Mouse (Mus musculus): ENCODE results near the gene Cspg4. TPM values are rescaled to one million over a fixed set of nuclear protein-coding genes. Genes with fewer than 3 reads are reported as not detected.
A peak's percentile ranks its signal among the peaks of the same experiment; 100 is the strongest.

Cspg4 gene
- polyA plus RNA-seq, 1 experiment from 2014 or later, result 9.1 TPM

- 65% methylated on average over 10 of the region's 10 CpGs for WGBS
Observed at GRCm38 (mm10) chr9:56926387-56926786, 61.6 kb downstream of the Cspg4 start.

GRCm38 (mm10) chr9:56927191-56928012 is 62.6 kb downstream of the Cspg4 start:
- Histone ChIP-seq H3K27me3 (replicated peaks; ENCODE audit: insufficient read depth, low read length) (no peaks in the 10 kb centered on the region), H3K36me3 (ENCODE audit: insufficient read depth, low read length) (no peaks in the 10 kb centered on the region), H3K4me1 (ENCODE audit: insufficient read depth, low read depth, low read length) (peaks cover 46% of the 10 kb centered on the region), H3K9me3 (ENCODE audit: low read length) (no peaks in the 10 kb centered on the region), H3K4me3 (ENCODE audit: low read depth, low read length) (peak overlapping the region; percentile 72), H3K27ac (ENCODE audit: low read length) (peak overlapping the region; percentile 94), H3K9ac (replicated peaks; ENCODE audit: low read depth) (peak overlapping the region; percentile 81), H3K4me2 (replicated peaks; ENCODE audit: low read depth, low read length) (peak overlapping the region; percentile 67)
- TF ChIP-seq CTCF (IDR thresholded peaks at IDR 0.05), result no peak
- peak; percentile 37 for ATAC-seq
- WGBS, result under 1% methylated on average over 35 of the region's 35 CpGs
- DNase-seq (ENCODE audit: low spot score), result peak; percentile 87

More at GRCm38 (mm10) chr9:56926387-56926786, 61.6 kb downstream of the Cspg4 start:
- H3K36me3 ChIP-seq (ENCODE audit: insufficient read depth, low read length), result 0 out of 2 replicates have a peak, but pooled peaks cover 3% of the 10 kb centered on the region
- H3K9me3 ChIP-seq (ENCODE audit: low read length), result no peaks in the 10 kb centered on the region; the same call in 1 of the 2 replicates
- peak overlapping the region; percentile 81; the same call in 1 of the 2 replicates for H3K9ac ChIP-seq (replicated peaks; ENCODE audit: low read depth)
- ATAC-seq (no peak), DNase-seq (ENCODE audit: low spot score) (no peak)
- H3K4me1 ChIP-seq (ENCODE audit: insufficient read depth, low read depth, low read length), result peaks cover 46% of the 10 kb centered on the region
- H3K4me2 ChIP-seq (replicated peaks; ENCODE audit: low read depth, low read length), result peak overlapping the region; percentile 67
- H3K27me3 ChIP-seq (replicated peaks; ENCODE audit: insufficient read depth, low read length), result no peaks in the 10 kb centered on the region
- TF ChIP-seq EP300 (IDR thresholded peaks at IDR 0.05) (no peak), CTCF (IDR thresholded peaks at IDR 0.05) (0 out of 2 replicates have a peak, but pooled peaks have one; percentile 1)
- peak overlapping the region; percentile 72 for H3K4me3 ChIP-seq (ENCODE audit: low read depth, low read length)
- peak overlapping the region; percentile 94 for H3K27ac ChIP-seq (ENCODE audit: low read length)

- H3K27ac ChIP-seq (ENCODE audit: low read length), result peak within 1 kb of the TSS; percentile 94
- ATAC-seq, result peak; percentile 79
- no peak for TF ChIP-seq EP300 (IDR thresholded peaks at IDR 0.05)
- peak; percentile 73 for TF ChIP-seq CTCF (IDR thresholded peaks at IDR 0.05)
- DNase-seq (ENCODE audit: low spot score), result peak; percentile 96
- H3K27me3 ChIP-seq (replicated peaks; ENCODE audit: insufficient read depth, low read length), result no peaks in the 10 kb centered on the region
- H3K36me3 ChIP-seq (ENCODE audit: insufficient read depth, low read length), result no peaks in the 10 kb centered on the region
- WGBS, result under 1% methylated on average over 35 of the region's 50 CpGs
- peaks cover 40% of the 10 kb centered on the region for H3K4me1 ChIP-seq (ENCODE audit: insufficient read depth, low read depth, low read length)
- no peaks in the 10 kb centered on the region for H3K9me3 ChIP-seq (ENCODE audit: low read length)
- peak within 1 kb of the TSS; percentile 67 for H3K4me2 ChIP-seq (replicated peaks; ENCODE audit: low read depth, low read length)
- peak within 1 kb of the TSS; percentile 81 for H3K9ac ChIP-seq (replicated peaks; ENCODE audit: low read depth)
- H3K4me3 ChIP-seq (ENCODE audit: low read depth, low read length), result peak within 1 kb of the TSS; percentile 72
Observed at GRCm38 (mm10) chr9:56928041-56928811, 63.4 kb downstream of the Cspg4 start, which contains the start of gene Snx33. Gene Snx33 (minus strand): TSS chr9:56928371.

GRCm38 (mm10) chr9:56929496-56929895 is 64.7 kb downstream of the Cspg4 start:
- no peak for ATAC-seq
- TF ChIP-seq EP300 (IDR thresholded peaks at IDR 0.05) (no peak), CTCF (IDR thresholded peaks at IDR 0.05) (no peak)

GRCm38 (mm10) chr9:56930556-56930955 is 65.7 kb downstream of the Cspg4 start:
- H3K4me1 ChIP-seq (ENCODE audit: insufficient read depth, low read depth, low read length), result peaks cover 20% of the 10 kb centered on the region
- WGBS, result 75% methylated on average over 1 of the region's 1 CpGs
- H3K4me3 ChIP-seq (ENCODE audit: low read depth, low read length), result no peak overlapping the region
- H3K9me3 ChIP-seq (ENCODE audit: low read length), result no peaks in the 10 kb centered on the region
- no peak overlapping the region for H3K9ac ChIP-seq (replicated peaks; ENCODE audit: low read depth)
- ATAC-seq, result no peak
- H3K36me3 ChIP-seq (ENCODE audit: insufficient read depth, low read length), result no peaks in the 10 kb centered on the region
- TF ChIP-seq CTCF (IDR thresholded peaks at IDR 0.05), result no peak
- no peak overlapping the region for H3K4me2 ChIP-seq (replicated peaks; ENCODE audit: low read depth, low read length)
- H3K27ac ChIP-seq (ENCODE audit: low read length), result no peak overlapping the region
- no peak for DNase-seq (ENCODE audit: low spot score)
- no peaks in the 10 kb centered on the region for H3K27me3 ChIP-seq (replicated peaks; ENCODE audit: insufficient read depth, low read length)

More at GRCm38 (mm10) chr9:56929496-56929895, 64.7 kb downstream of the Cspg4 start:
- Histone ChIP-seq H3K27me3 (replicated peaks; ENCODE audit: insufficient read depth, low read length) (no peaks in the 10 kb centered on the region), H3K9me3 (ENCODE audit: low read length) (no peaks in the 10 kb centered on the region), H3K36me3 (ENCODE audit: insufficient read depth, low read length) (no peaks in the 10 kb centered on the region), H3K4me3 (ENCODE audit: low read depth, low read length) (no peak overlapping the region), H3K27ac (ENCODE audit: low read length) (no peak overlapping the region), H3K4me1 (ENCODE audit: insufficient read depth, low read depth, low read length) (peaks cover 29% of the 10 kb centered on the region), H3K9ac (replicated peaks; ENCODE audit: low read depth) (no peak overlapping the region), H3K4me2 (replicated peaks; ENCODE audit: low read depth, low read length) (no peak overlapping the region)
- DNase-seq (ENCODE audit: low spot score), result no peak
- 23% methylated on average over 4 of the region's 4 CpGs for WGBS

GRCm38 (mm10) chr9:56936861-56937222 is 72.0 kb downstream of the Cspg4 start:
- H3K4me1 ChIP-seq (ENCODE audit: insufficient read depth, low read depth, low read length), result 0 out of 2 replicates have a peak, but pooled peaks cover 4% of the 10 kb centered on the region
- H3K9me3 ChIP-seq (ENCODE audit: low read length), result no peaks in the 10 kb centered on the region
- H3K4me2 ChIP-seq (replicated peaks; ENCODE audit: low read depth, low read length), result peak overlapping the region; percentile 47
- H3K4me3 ChIP-seq (ENCODE audit: low read depth, low read length), result peak overlapping the region; percentile 66
- TF ChIP-seq EP300 (IDR thresholded peaks at IDR 0.05), result no peak
- no peak for TF ChIP-seq CTCF (IDR thresholded peaks at IDR 0.05)
- 16% methylated on average over 6 of the region's 6 CpGs for WGBS
- no peak for ATAC-seq
- no peak for DNase-seq (ENCODE audit: low spot score)
- peak overlapping the region; percentile 90; the same call in 1 of the 2 replicates for H3K27ac ChIP-seq (ENCODE audit: low read length)
- no peaks in the 10 kb centered on the region for H3K36me3 ChIP-seq (ENCODE audit: insufficient read depth, low read length)
- no peak overlapping the region for H3K9ac ChIP-seq (replicated peaks; ENCODE audit: low read depth)
- no peaks in the 10 kb centered on the region for H3K27me3 ChIP-seq (replicated peaks; ENCODE audit: insufficient read depth, low read length)

Data from lung, postnatal 0 days (tissue).